Mouse (Mus musculus): ENCODE measurements around the gene Dusp14. TPM values are rescaled to one million over a fixed set of nuclear protein-coding genes. Genes with fewer than 3 reads are reported as not detected.
A peak's percentile ranks its signal among the peaks of the same experiment; 100 is the strongest.

Gene Dusp14
- polyA plus RNA-seq, 2 experiments: 0.61 to 1.1 TPM

- DNase-seq (ENCODE audit: low read depth in 3 of 3, low spot score in 3 of 3): peak; percentile 10 to 20 (median 11)
- ATAC-seq (ENCODE audit: insufficient read depth): no peak
- Histone ChIP-seq H3K9ac (replicated peaks) (no peak overlapping the region), H3K4me1 (replicated peaks; ENCODE audit: control insufficient read depth in 2 of 2, insufficient read depth in 2 of 2, low read length in 1 of 2) (no peaks in the 10 kb centered on the region), H3K9me3 (ENCODE audit: control insufficient read depth, low read length) (no peaks in the 10 kb centered on the region), H3K4me2 (ENCODE audit: low read depth) (no peak overlapping the region), H3K4me3 (ENCODE audit: insufficient read depth in 1 of 2, low read depth in 2 of 2, low read length in 2 of 2) (no peak overlapping the region), H3K36me3 (replicated peaks; ENCODE audit: control insufficient read depth, insufficient read depth, low read depth) (no peaks in the 10 kb centered on the region; the same call in 1 of the 2 replicates), H3K27ac (no peak overlapping the region), H3K27me3 (ENCODE audit: control insufficient read depth, insufficient read depth, low read length) (no peaks in the 10 kb centered on the region)
- TF ChIP-seq CTCF (IDR thresholded peaks at IDR 0.05; ENCODE audit: low read depth) (peak; percentile 82), EP300 (IDR thresholded peaks at IDR 0.05; ENCODE audit: low read depth) (no peak)
- 54% methylated on average over 9 of the region's 9 CpGs for WGBS (ENCODE audit: insufficient replicate concordance)
Observed at GRCm38 (mm10) chr11:84031971-84032370, 37.1 kb downstream of the Dusp14 start.

- Histone ChIP-seq H3K4me3 (ENCODE audit: insufficient read depth in 1 of 2, low read depth in 2 of 2, low read length in 2 of 2) (no peak overlapping the region), H3K36me3 (replicated peaks; ENCODE audit: control insufficient read depth, insufficient read depth, low read depth) (peaks cover 20% of the 10 kb centered on the region), H3K9ac (replicated peaks) (no peak overlapping the region), H3K4me2 (ENCODE audit: low read depth) (no peak overlapping the region), H3K27me3 (ENCODE audit: control insufficient read depth, insufficient read depth, low read length) (no peaks in the 10 kb centered on the region), H3K4me1 (replicated peaks; ENCODE audit: control insufficient read depth in 2 of 2, insufficient read depth in 2 of 2, low read length in 1 of 2) (no peaks in the 10 kb centered on the region), H3K9me3 (ENCODE audit: control insufficient read depth, low read length) (no peaks in the 10 kb centered on the region), H3K27ac (no peak overlapping the region)
- TF ChIP-seq CTCF (IDR thresholded peaks at IDR 0.05; ENCODE audit: low read depth): no peak
- 73% methylated on average over 9 of the region's 9 CpGs for WGBS (ENCODE audit: insufficient replicate concordance)
- DNase-seq (ENCODE audit: low read depth in 3 of 3, low spot score in 3 of 3): no peak
- ATAC-seq (ENCODE audit: insufficient read depth): no peak
Observed at GRCm38 (mm10) chr11:84028271-84029028, 40.6 kb downstream of the Dusp14 start.

GRCm38 (mm10) chr11:84027231-84027630 lies 41.8 kb downstream of the Dusp14 start:
- Histone ChIP-seq H3K36me3 (replicated peaks; ENCODE audit: control insufficient read depth, insufficient read depth, low read depth) (peaks cover 20% of the 10 kb centered on the region), H3K9ac (replicated peaks) (no peak overlapping the region), H3K4me3 (ENCODE audit: insufficient read depth in 1 of 2, low read depth in 2 of 2, low read length in 2 of 2) (no peak overlapping the region), H3K27ac (no peak overlapping the region), H3K4me2 (ENCODE audit: low read depth) (no peak overlapping the region), H3K9me3 (ENCODE audit: control insufficient read depth, low read length) (no peaks in the 10 kb centered on the region), H3K4me1 (replicated peaks; ENCODE audit: control insufficient read depth in 2 of 2, insufficient read depth in 2 of 2, low read length in 1 of 2) (no peaks in the 10 kb centered on the region), H3K27me3 (ENCODE audit: control insufficient read depth, insufficient read depth, low read length) (no peaks in the 10 kb centered on the region)
- no peak for ATAC-seq (ENCODE audit: insufficient read depth)
- 82% methylated on average over 5 of the region's 5 CpGs for WGBS (ENCODE audit: insufficient replicate concordance)
- DNase-seq (ENCODE audit: low read depth in 3 of 3, low spot score in 3 of 3): no peak
- no peak for TF ChIP-seq EP300 (IDR thresholded peaks at IDR 0.05; ENCODE audit: low read depth)
- no peak for TF ChIP-seq CTCF (IDR thresholded peaks at IDR 0.05; ENCODE audit: low read depth)

DNA sequence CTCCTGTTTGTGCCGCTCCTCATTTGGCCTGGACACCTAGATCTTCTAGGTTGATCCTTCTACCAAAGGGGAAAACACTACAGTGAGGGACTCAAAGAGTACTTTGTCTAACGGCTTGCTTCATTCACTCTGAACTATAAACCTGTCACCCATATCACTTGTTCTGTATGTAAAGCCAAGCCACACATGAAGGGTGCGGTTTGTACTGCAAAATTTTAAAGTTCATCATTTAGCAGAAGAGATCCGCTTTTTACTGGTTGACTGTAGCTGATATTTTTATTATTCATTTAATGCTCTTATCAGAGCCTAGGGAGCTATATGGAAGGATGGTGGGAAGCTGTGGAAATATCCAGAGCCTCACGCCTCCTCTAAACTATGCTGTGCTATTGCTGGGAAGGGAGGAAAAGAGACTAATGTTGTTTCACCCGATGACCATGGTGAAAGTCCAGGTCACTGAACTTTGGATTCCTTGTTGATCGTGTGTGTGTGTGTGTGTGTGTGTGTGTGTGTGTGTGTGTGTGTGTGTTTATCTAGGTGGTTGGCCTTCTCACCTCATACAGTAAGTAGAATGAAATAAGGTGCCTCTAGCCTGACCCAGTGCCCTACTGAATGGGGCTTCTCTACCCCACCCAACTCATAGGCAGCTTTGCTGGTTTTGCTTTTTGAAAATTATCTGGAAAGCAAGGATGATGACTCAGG lies 52.1 kb downstream of the Dusp14 start:
- no peaks in the 10 kb centered on the region for H3K4me1 ChIP-seq (replicated peaks; ENCODE audit: control insufficient read depth in 2 of 2, insufficient read depth in 2 of 2, low read length in 1 of 2)
- no peak for TF ChIP-seq CTCF (IDR thresholded peaks at IDR 0.05; ENCODE audit: low read depth)
- peak; percentile 31; the same call in 1 of the 2 replicates for ATAC-seq (ENCODE audit: insufficient read depth)
- peak in 1 of 3 experiments; percentile 4 for DNase-seq (ENCODE audit: low read depth in 3 of 3, low spot score in 3 of 3)
- no peak overlapping the region for H3K4me2 ChIP-seq (ENCODE audit: low read depth)
- H3K27ac ChIP-seq: no peak overlapping the region
- H3K27me3 ChIP-seq (ENCODE audit: control insufficient read depth, insufficient read depth, low read length): no peaks in the 10 kb centered on the region
- 76% methylated on average over 7 of the region's 7 CpGs for WGBS (ENCODE audit: insufficient replicate concordance)
- no peak overlapping the region for H3K9ac ChIP-seq (replicated peaks)
- no peaks in the 10 kb centered on the region; the same call in 1 of the 2 replicates for H3K36me3 ChIP-seq (replicated peaks; ENCODE audit: control insufficient read depth, insufficient read depth, low read depth)
- no peaks in the 10 kb centered on the region for H3K9me3 ChIP-seq (ENCODE audit: control insufficient read depth, low read length)
- no peak overlapping the region for H3K4me3 ChIP-seq (ENCODE audit: insufficient read depth in 1 of 2, low read depth in 2 of 2, low read length in 2 of 2)

GRCm38 (mm10) chr11:84016147-84016809 lies 52.8 kb downstream of the Dusp14 start:
- H3K27ac ChIP-seq: no peak overlapping the region
- H3K36me3 ChIP-seq (replicated peaks; ENCODE audit: control insufficient read depth, insufficient read depth, low read depth): no peaks in the 10 kb centered on the region; the same call in 1 of the 2 replicates
- H3K4me3 ChIP-seq (ENCODE audit: insufficient read depth in 1 of 2, low read depth in 2 of 2, low read length in 2 of 2): no peak overlapping the region
- WGBS (ENCODE audit: insufficient replicate concordance): 64% methylated on average over 6 of the region's 6 CpGs
- TF ChIP-seq EP300 (IDR thresholded peaks at IDR 0.05; ENCODE audit: low read depth) (no peak), CTCF (IDR thresholded peaks at IDR 0.05; ENCODE audit: low read depth) (no peak)
- DNase-seq (ENCODE audit: low read depth in 3 of 3, low spot score in 3 of 3): no peak
- ATAC-seq (ENCODE audit: insufficient read depth): no peak
- H3K4me2 ChIP-seq (ENCODE audit: low read depth): no peak overlapping the region
- no peaks in the 10 kb centered on the region for H3K4me1 ChIP-seq (replicated peaks; ENCODE audit: control insufficient read depth in 2 of 2, insufficient read depth in 2 of 2, low read length in 1 of 2)
- H3K9ac ChIP-seq (replicated peaks): no peak overlapping the region
- H3K27me3 ChIP-seq (ENCODE audit: control insufficient read depth, insufficient read depth, low read length): no peaks in the 10 kb centered on the region
- no peaks in the 10 kb centered on the region for H3K9me3 ChIP-seq (ENCODE audit: control insufficient read depth, low read length)
